In the genomic region with DNA sequence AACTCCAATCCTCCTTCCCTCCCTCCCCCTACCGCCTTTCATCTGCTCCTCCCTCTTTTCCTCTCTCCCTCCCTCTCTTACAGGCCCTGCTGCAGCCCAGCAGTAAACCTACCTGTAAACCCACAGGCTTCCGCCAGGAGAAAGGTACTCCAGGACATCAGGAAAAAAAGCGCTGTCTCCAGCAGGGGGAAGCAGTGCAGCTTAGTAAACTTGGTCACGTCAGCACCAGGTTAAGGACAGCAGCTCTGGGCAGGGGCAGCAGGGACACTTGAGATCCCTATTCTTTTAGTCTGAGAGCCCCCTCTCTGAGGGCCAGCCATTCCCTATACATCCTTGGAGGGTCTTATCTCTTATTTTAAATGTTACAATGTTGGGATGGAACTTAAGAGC, we compare ENCODE assay signal across 8 mouse cellular contexts.
DNase-seq lines count a peak whose midpoint lies in the region; ATAC-seq and TF ChIP-seq lines count a peak whose summit lies in the region.

No protein-coding gene starts in this region.

- TF ChIP-seq EP300 in heart, adult 2 months (IDR thresholded peaks at IDR 0.05; ENCODE audit: insufficient read depth, low read depth, low read length) = 0 out of 2 replicates have a peak, but pooled peaks have one; percentile 11

- peak; percentile 62 for TF ChIP-seq CTCF in heart, adult 2 months (IDR thresholded peaks at IDR 0.05)

- no peak for TF ChIP-seq POLR2A in heart, adult 2 months (IDR thresholded peaks at IDR 0.05; ENCODE audit: insufficient read depth, low read depth, low read length)

- peak; percentile 16 to 46 for DNase-seq in heart, adult 2 months
- no peak for DNase-seq in heart, postnatal 25 days (ENCODE audit: low spot score)
- DNase-seq in MN1 (ENCODE audit: low spot score) = peak; percentile 43
- DNase-seq in cerebellum, postnatal 36 days = peak; percentile 53 to 54
- DNase-seq in heart, postnatal 36 days = peak; percentile 13 to 25
- DNase-seq in large intestine, adult 2 months (ENCODE audit: low read depth, low spot score) = peak; percentile 7
- peak; percentile 6 for DNase-seq in testis, postnatal 14 days (ENCODE audit: low spot score)

- H3K4me2 ChIP-seq in midbrain, embryonic 12.5 days (replicated peaks) = no peak overlapping the region

- H3K79me2 ChIP-seq in heart, adult 2 months (replicated peaks; ENCODE audit: control insufficient read depth, insufficient read depth, low read length) = no peaks in the 10 kb centered on the region

- H3K36me3 ChIP-seq in heart, adult 2 months (ENCODE audit: control insufficient read depth, insufficient read depth, low read length) = no peaks in the 10 kb centered on the region
- H3K36me3 ChIP-seq in midbrain, embryonic 12.5 days = no peaks in the 10 kb centered on the region

- peaks cover 3% of the 10 kb centered on the region for H3K4me1 ChIP-seq in heart, adult 2 months (ENCODE audit: control insufficient read depth, insufficient read depth, low read length)
- H3K4me1 ChIP-seq in midbrain, embryonic 12.5 days = no peaks in the 10 kb centered on the region

- H3K9me3 ChIP-seq in midbrain, embryonic 12.5 days = no peaks in the 10 kb centered on the region

- peak; percentile 68 for ATAC-seq in midbrain, embryonic 12.5 days (ENCODE audit: low FRiP score, low read depth)

- no peaks in the 10 kb centered on the region for H3K27me3 ChIP-seq in heart, adult 2 months (ENCODE audit: control insufficient read depth, insufficient read depth, low read length)
- no peaks in the 10 kb centered on the region for H3K27me3 ChIP-seq in midbrain, embryonic 12.5 days

- no peak overlapping the region for H3K9ac ChIP-seq in heart, adult 2 months (ENCODE audit: low read depth, low read length)
- H3K9ac ChIP-seq in midbrain, embryonic 12.5 days (replicated peaks) = no peak overlapping the region

- no peak overlapping the region for H3K4me3 ChIP-seq in heart, adult 2 months
- no peak overlapping the region for H3K4me3 ChIP-seq in midbrain, embryonic 12.5 days

- H3K27ac ChIP-seq in heart, adult 2 months = no peak overlapping the region
- H3K27ac ChIP-seq in midbrain, embryonic 12.5 days (replicated peaks) = no peak overlapping the region

- 8% methylated on average over 4 of the region's 4 CpGs for WGBS in heart, adult 2 months
- WGBS in large intestine, adult 2 months = 15% methylated on average over 4 of the region's 4 CpGs
- 7% methylated on average over 3 of the region's 4 CpGs for WGBS in midbrain, embryonic 12.5 days

- intact Hi-C loops in heart, adult 2 months (cut with DNase I) = loop anchor here (1.0 to 10.0 kb wide), 4 partner anchors 62 to 424 kb away; no protein-coding TSS in a partner anchor
- intact Hi-C loops in heart, postnatal 25 days (cut with DNase I) = loop anchor here (1.0 to 10.0 kb wide), 3 partner anchors 173 to 425 kb away; no protein-coding TSS in a partner anchor
- intact Hi-C loops in heart, postnatal 36 days (cut with DNase I) = loop anchor here (2.0 to 10.0 kb wide), 3 partner anchors 174 to 422 kb away; no protein-coding TSS in a partner anchor
